Mouse (Mus musculus): ENCODE measurements around the gene Sox11.

DNA sequence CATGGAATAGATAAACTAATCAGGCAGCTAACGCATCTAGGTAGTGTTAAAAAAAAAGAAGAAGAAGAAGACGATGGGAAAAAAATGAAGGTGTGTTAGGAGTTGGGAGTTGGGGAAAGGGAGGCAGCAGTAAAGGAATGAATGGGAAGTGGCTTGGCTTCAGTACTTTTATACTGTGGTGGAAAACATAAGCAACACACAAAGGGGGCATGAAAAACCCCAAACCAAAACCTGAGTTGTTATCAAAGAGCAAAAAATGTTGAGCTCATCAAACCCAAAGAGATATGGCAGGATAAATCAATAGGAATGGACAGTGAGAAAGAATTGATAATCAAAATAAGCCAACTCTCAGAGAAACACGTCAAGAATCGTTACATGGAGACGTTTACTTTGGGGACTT lies 5.6 kb downstream of the Sox11 start:
- TF ChIP-seq GATA1 (IDR thresholded peaks at IDR 0.05; ENCODE audit: borderline replicate concordance, low read length): no peak
- no peak for TF ChIP-seq FLI1 (IDR thresholded peaks at IDR 0.05; ENCODE audit: low read length)
